Mouse (Mus musculus) MEL (cell line): ENCODE results near the gene Ffar2.

ENCODE experiments used
- CTCF ChIP-seq, 3 experiments: IDR thresholded peaks in 2 of 3; conservative IDR thresholded peaks in 1 of 3; 2 replicates each; pipeline ENCODE4 v1.5.1; 2011 to 2012; ENCODE audit warnings: low read length in 3 of 3, low read depth in 2 of 3, mild to moderate bottlenecking in 2 of 3, improper control_type of control experiment in 1 of 3, inconsistent platforms in 1 of 3, mixed read lengths in 1 of 3, moderate library complexity in 1 of 3; ENCODE audit not compliant: control insufficient read depth in 1 of 3, insufficient read depth in 1 of 3, poor library complexity in 1 of 3, severe bottlenecking in 1 of 3
- ELF1 ChIP-seq: IDR thresholded peaks from 2 replicates; pipeline ENCODE4 v1.6.1; 2014; ENCODE audit warnings: low read depth, mild to moderate bottlenecking, inconsistent platforms, low read length, improper control_type of control experiment, moderate library complexity
- MAX ChIP-seq: IDR thresholded peaks from 2 replicates; pipeline ENCODE4 v1.6.1; 2011; ENCODE audit warnings: low read length, improper control_type of control experiment
- POLR2AphosphoS2 ChIP-seq: IDR thresholded peaks from 2 replicates; pipeline ENCODE4 v1.6.1; 2011; ENCODE audit warnings: low read length, improper control_type of control experiment
- SMC3 ChIP-seq: IDR thresholded peaks from 2 replicates; pipeline ENCODE4 v1.6.1; 2011; ENCODE audit warnings: low read depth, low read length, improper control_type of control experiment
- TAL1 ChIP-seq: IDR thresholded peaks from 2 replicates; pipeline ENCODE4 v1.6.1; 2012; ENCODE audit warnings: mild to moderate bottlenecking, inconsistent platforms, low read length, moderate library complexity, mixed read lengths
- UBTF ChIP-seq: IDR thresholded peaks from 2 replicates; pipeline ENCODE4 v1.6.1; 2012; ENCODE audit warnings: low read depth, mild to moderate bottlenecking, inconsistent platforms, low read length, improper control_type of control experiment, moderate library complexity, borderline replicate concordance; ENCODE audit not compliant: insufficient read depth
- USF2 ChIP-seq, 2 experiments: IDR thresholded peaks; 2 replicates each; pipeline ENCODE4 v1.6.1; 2011 to 2012; ENCODE audit warnings: improper control_type of control experiment in 2 of 2, low read length in 2 of 2, borderline replicate concordance in 1 of 2, inconsistent platforms in 1 of 2, low read depth in 1 of 2, mild to moderate bottlenecking in 1 of 2; ENCODE audit not compliant: insufficient read depth in 1 of 2

DNA sequence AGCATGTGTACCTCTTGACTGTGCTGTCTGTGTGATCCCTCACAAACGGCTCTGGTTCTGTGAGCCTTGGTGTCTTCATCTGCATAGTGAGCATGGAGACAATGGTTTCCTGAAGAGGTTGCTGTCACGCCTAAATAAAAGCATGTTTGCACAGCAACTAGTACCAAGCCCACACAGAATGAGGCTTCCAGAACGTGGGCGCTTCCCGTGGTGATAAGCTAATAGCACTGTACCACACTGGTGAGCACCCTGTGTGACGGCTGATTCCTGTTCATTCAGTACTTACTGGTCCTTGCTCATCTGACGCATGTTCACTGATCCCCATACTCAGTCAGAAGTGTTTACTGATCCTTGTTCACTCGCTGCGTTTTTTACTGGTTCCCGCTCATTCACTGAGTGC lies 33.4 kb downstream of the Ffar2 start:
- TF ChIP-seq TAL1 (no peak), MAX (no peak), UBTF (no peak), ELF1 (no peak), POLR2AphosphoS2 (no peak), CTCF (IDR thresholded peaks at IDR 0.05 in 2 of 3, conservative IDR thresholded peaks at IDR 0.05 in 1 of 3; ENCODE audit: control insufficient read depth in 1 of 3, insufficient read depth in 1 of 3, low read depth in 2 of 3, low read length in 3 of 3, poor library complexity in 1 of 3, severe bottlenecking in 1 of 3) (no peak), SMC3 (no peak), USF2 (IDR thresholded peaks at IDR 0.05; ENCODE audit: borderline replicate concordance in 1 of 2, insufficient read depth in 1 of 2, low read depth in 1 of 2, low read length in 2 of 2) (no peak)
